Mouse (Mus musculus) embryonic facial prominence, embryonic 14.5 days (tissue): ENCODE measurements around the gene Creb1. TPM values are rescaled to one million over a fixed set of nuclear protein-coding genes. Genes with fewer than 3 reads are reported as not detected.
"Not testable (repeated sequence)": the region's sequence is repeated elsewhere in the genome, so short reads cannot be mapped to it uniquely, and the experiment has no call there.

Experiments used
- ATAC-seq: fragments of 200-750 bp; cut with Nextera tagmentation; 2 replicates; pipeline ENCODE4 v1.8.0; 2017; ENCODE audit warnings: low read depth, moderate number of reproducible peaks, moderate TSS enrichment
- DNase-seq: peaks from one replicate; pipeline ENCODE4 v3.0.0-alpha.2; 2015; ENCODE audit warnings: low spot score
- H3K27ac ChIP-seq: fragments of 300-500 bp; sonication (generic); replicated peaks from 2 replicates; pipeline ENCODE4 v1.5.1; 2014; ENCODE audit warnings: low read depth, mild to moderate bottlenecking, low read length, moderate library complexity
- H3K27me3 ChIP-seq: fragments of 300-500 bp; sonication (generic); replicated peaks from 2 replicates; pipeline ENCODE4 v1.6.1; 2014; ENCODE audit warnings: low read length; ENCODE audit not compliant: control insufficient read depth, insufficient read depth
- H3K36me3 ChIP-seq: fragments of 300-500 bp; sonication (generic); 2 replicates; pipeline ENCODE4 v1.6.1; 2014; ENCODE audit warnings: low read length, mixed read lengths; ENCODE audit not compliant: control insufficient read depth, insufficient read depth
- H3K4me1 ChIP-seq: fragments of 300-500 bp; sonication (generic); 2 replicates; pipeline ENCODE4 v1.6.1; 2014; ENCODE audit warnings: antibody characterized with exemption, low read length; ENCODE audit not compliant: control insufficient read depth, insufficient read depth
- H3K4me2 ChIP-seq: fragments of 300-500 bp; sonication (generic); 2 replicates; pipeline ENCODE4 v1.6.1; 2014; ENCODE audit warnings: low read depth, mild to moderate bottlenecking, low read length, moderate library complexity, mixed read lengths
- H3K4me3 ChIP-seq: fragments of 300-500 bp; sonication (generic); 2 replicates; pipeline ENCODE4 v1.5.1; 2014; ENCODE audit warnings: low read depth, mild to moderate bottlenecking, low read length
- H3K9ac ChIP-seq: fragments of 300-500 bp; sonication (generic); 2 replicates; pipeline ENCODE4 v1.6.1; 2014; ENCODE audit warnings: low read depth, mild to moderate bottlenecking, low read length, moderate library complexity, mixed read lengths
- H3K9me3 ChIP-seq: fragments of 300-500 bp; sonication (generic); 2 replicates; pipeline ENCODE4 v1.6.1; 2016; ENCODE audit warnings: low read length; ENCODE audit not compliant: control insufficient read depth
- WGBS: fragments of 180-500 bp; shearing (Covaris S2); extraction: QIAGEN DNeasy Blood & Tissue Kit; methylation state at CpG from one replicate; pipeline ENCODE4 v1.1.7; 2014; 5-methylcytosine and 5-hydroxymethylcytosine counted together
- polyA plus RNA-seq: library from polyadenylated mRNA; unstranded; fragments of >200 nt; fragmentation: Nextera tagmentation; extraction: Ambion mirVana; gene quantifications from 2 replicates; pipeline ENCODE4 v1.2.1, GENCODE M21; 2014

The Creb1 gene
- polyA plus RNA-seq, 1 experiment from 2014 or later: 36.4 TPM

- H3K9me3 ChIP-seq: no peaks in the 10 kb centered on the region
- H3K36me3 ChIP-seq: peaks cover 42% of the 10 kb centered on the region
- no peaks in the 10 kb centered on the region for H3K27me3 ChIP-seq
- H3K4me3 ChIP-seq: no peak overlapping the region
- no peak overlapping the region for H3K4me2 ChIP-seq
- WGBS: 95% methylated on average over 3 of the region's 3 CpGs
- H3K9ac ChIP-seq: no peak overlapping the region
- H3K4me1 ChIP-seq: no peaks in the 10 kb centered on the region
- ATAC-seq: no peak
- H3K27ac ChIP-seq: no peak overlapping the region
- DNase-seq: no peak
Observed at GRCm38 (mm10) chr1:64560105-64560504, 27.7 kb downstream of the Creb1 start.

- no peaks in the 10 kb centered on the region for H3K4me1 ChIP-seq
- peak; percentile 1 for DNase-seq
- H3K27me3 ChIP-seq: no peaks in the 10 kb centered on the region
- H3K27ac ChIP-seq: no peak overlapping the region
- ATAC-seq: no peak
- H3K4me3 ChIP-seq: no peak overlapping the region
- peaks cover 51% of the 10 kb centered on the region for H3K36me3 ChIP-seq
- no peak overlapping the region for H3K9ac ChIP-seq
- no peak overlapping the region for H3K4me2 ChIP-seq
- H3K9me3 ChIP-seq: no peaks in the 10 kb centered on the region
Observed at GRCm38 (mm10) chr1:64568206-64568605, 35.8 kb downstream of the Creb1 start.

GRCm38 (mm10) chr1:64576022-64576421, 43.6 kb downstream of the Creb1 start:
- H3K4me1 ChIP-seq: no peaks in the 10 kb centered on the region
- 76% methylated on average over 7 of the region's 7 CpGs for WGBS

GRCm38 (mm10) chr1:64576732-64577131, 44.3 kb downstream of the Creb1 start:
- no peak for DNase-seq
- Histone ChIP-seq H3K27ac (no peak overlapping the region), H3K4me1 (no peaks in the 10 kb centered on the region), H3K4me2 (no peak overlapping the region), H3K9me3 (no peaks in the 10 kb centered on the region), H3K36me3 (peaks cover 65% of the 10 kb centered on the region), H3K9ac (no peak overlapping the region), H3K27me3 (no peaks in the 10 kb centered on the region), H3K4me3 (no peak overlapping the region)
- WGBS: 71% methylated on average over 2 of the region's 2 CpGs
- ATAC-seq: no peak

More at GRCm38 (mm10) chr1:64576022-64576421, 43.6 kb downstream of the Creb1 start:
- no peaks in the 10 kb centered on the region for H3K9me3 ChIP-seq
- DNase-seq (no peak), ATAC-seq (no peak)
- H3K36me3 ChIP-seq: peaks cover 61% of the 10 kb centered on the region
- no peak overlapping the region for H3K9ac ChIP-seq
- no peak overlapping the region for H3K4me2 ChIP-seq
- no peak overlapping the region for H3K4me3 ChIP-seq
- no peaks in the 10 kb centered on the region for H3K27me3 ChIP-seq
- H3K27ac ChIP-seq: no peak overlapping the region

- ATAC-seq, H3K27me3 ChIP-seq, H3K9me3 ChIP-seq, H3K4me2 ChIP-seq, H3K27ac ChIP-seq, H3K4me3 ChIP-seq, H3K4me1 ChIP-seq, H3K9ac ChIP-seq, DNase-seq: not testable (repeated sequence)
- 45% methylated on average over 9 of the region's 9 CpGs for WGBS
- H3K36me3 ChIP-seq: peaks cover 68% of the 10 kb centered on the region
Observed at GRCm38 (mm10) chr1:64577911-64578310, 45.5 kb downstream of the Creb1 start.

GRCm38 (mm10) chr1:64578801-64579200, 46.4 kb downstream of the Creb1 start:
- H3K9me3 ChIP-seq: no peaks in the 10 kb centered on the region
- no peaks in the 10 kb centered on the region for H3K27me3 ChIP-seq
- no peak overlapping the region for H3K27ac ChIP-seq
- ATAC-seq (no peak), DNase-seq (peak; percentile 14)
- H3K4me3 ChIP-seq: no peak overlapping the region
- no peak overlapping the region for H3K9ac ChIP-seq
- H3K36me3 ChIP-seq: peaks cover 68% of the 10 kb centered on the region
- H3K4me1 ChIP-seq: no peaks in the 10 kb centered on the region
- 84% methylated on average over 3 of the region's 3 CpGs for WGBS
- no peak overlapping the region for H3K4me2 ChIP-seq

- Histone ChIP-seq H3K9me3 (no peaks in the 10 kb centered on the region), H3K36me3 (peaks cover 32% of the 10 kb centered on the region), H3K27me3 (no peaks in the 10 kb centered on the region), H3K4me2 (no peak overlapping the region), H3K27ac (no peak overlapping the region), H3K4me1 (no peaks in the 10 kb centered on the region), H3K9ac (no peak overlapping the region), H3K4me3 (no peak overlapping the region)
- DNase-seq (no peak), ATAC-seq (no peak)
- WGBS: 54% methylated on average over 5 of the region's 5 CpGs
Observed at GRCm38 (mm10) chr1:64598926-64599325, 66.5 kb downstream of the Creb1 start.

GRCm38 (mm10) chr1:64600413-64601077, 68.1 kb downstream of the Creb1 start:
- H3K4me3 ChIP-seq: no peak overlapping the region
- DNase-seq (no peak), ATAC-seq (no peak)
- no peaks in the 10 kb centered on the region for H3K4me1 ChIP-seq
- H3K36me3 ChIP-seq: peaks cover 43% of the 10 kb centered on the region
- no peaks in the 10 kb centered on the region for H3K9me3 ChIP-seq
- H3K9ac ChIP-seq: no peak overlapping the region
- WGBS: 84% methylated on average over 7 of the region's 7 CpGs
- no peaks in the 10 kb centered on the region for H3K27me3 ChIP-seq
- no peak overlapping the region for H3K27ac ChIP-seq
- H3K4me2 ChIP-seq: no peak overlapping the region

- Histone ChIP-seq H3K4me3 (no peak overlapping the region), H3K36me3 (peaks cover 37% of the 10 kb centered on the region), H3K9ac (no peak overlapping the region), H3K4me1 (no peaks in the 10 kb centered on the region), H3K27me3 (no peaks in the 10 kb centered on the region), H3K9me3 (no peaks in the 10 kb centered on the region), H3K27ac (no peak overlapping the region), H3K4me2 (no peak overlapping the region)
- WGBS: 83% methylated on average over 6 of the region's 6 CpGs
- ATAC-seq: no peak
- no peak for DNase-seq
Observed at GRCm38 (mm10) chr1:64601242-64601842, 68.9 kb downstream of the Creb1 start.
